Mouse (Mus musculus): ENCODE data around the gene Aadac. TPM values are rescaled to one million over a fixed set of nuclear protein-coding genes. Genes with fewer than 3 reads are reported as not detected.

The Aadac gene
- polyA plus RNA-seq, 1 experiment from 2014 or later: not detected

DNA sequence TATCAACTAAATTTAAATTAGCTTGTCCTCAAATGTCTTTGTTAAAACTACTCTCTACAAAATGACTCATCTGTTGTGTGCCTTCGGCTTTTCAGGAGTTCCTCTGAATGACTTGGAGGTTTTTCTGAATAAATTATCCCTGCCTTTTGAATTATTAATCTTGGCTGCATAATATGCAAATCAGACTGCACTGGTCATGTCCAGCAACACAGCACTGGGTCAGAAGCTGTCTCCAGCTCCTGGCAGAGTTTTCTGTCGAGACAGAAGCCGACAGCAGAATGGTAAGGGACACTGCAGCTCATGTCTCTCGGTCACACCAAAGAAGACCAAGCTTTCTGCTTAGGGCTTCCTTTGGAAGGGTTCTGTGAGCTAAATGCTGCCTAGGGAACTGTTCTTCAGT lies 56.1 kb downstream of the Aadac start, which contains the start of gene Sucnr1:
Gene Sucnr1, plus strand, starts transcription at position 222 of the 400 bp plus-strand sequence.
- Histone ChIP-seq H3K4me2 (no peak within 1 kb of the TSS), H3K9ac (no peak within 1 kb of the TSS), H3K9me3 (no peaks in the 10 kb centered on the region), H3K27me3 (no peaks in the 10 kb centered on the region), H3K36me3 (no peaks in the 10 kb centered on the region), H3K27ac (replicated peaks) (0 out of 2 replicates have a peak within 1 kb of the TSS, but pooled peaks have one; percentile 34), H3K4me3 (no peak within 1 kb of the TSS), H3K4me1 (replicated peaks) (0 out of 2 replicates have a peak, but pooled peaks cover 2% of the 10 kb centered on the region)
- 29% methylated on average over 4 of the region's 4 CpGs for WGBS
- ATAC-seq (ENCODE audit: low FRiP score, low read depth): peak; percentile 54; the same call in 1 of the 2 replicates

DNA sequence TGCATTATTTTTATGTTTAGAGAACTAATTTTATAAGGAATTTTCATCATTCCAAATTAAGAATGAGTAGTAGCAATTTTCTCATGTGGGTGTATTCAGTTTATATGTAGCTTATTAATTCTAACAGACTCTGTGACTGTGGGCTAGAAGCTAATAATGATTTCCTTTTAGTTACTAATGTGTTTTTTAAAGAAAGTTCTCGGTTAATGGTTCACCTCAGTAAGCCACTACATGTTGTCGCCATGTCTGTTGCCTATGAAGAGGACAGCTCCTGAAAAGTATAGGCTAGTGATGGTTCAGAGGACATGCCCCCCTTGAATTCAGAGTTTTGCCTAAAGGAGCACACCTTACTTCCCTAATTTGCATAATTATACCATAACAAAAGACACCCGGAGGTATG lies 57.2 kb downstream of the Aadac start:
- Histone ChIP-seq H3K36me3 (no peaks in the 10 kb centered on the region), H3K4me2 (no peak overlapping the region), H3K9ac (no peak overlapping the region), H3K27me3 (no peaks in the 10 kb centered on the region), H3K4me3 (no peak overlapping the region), H3K9me3 (no peaks in the 10 kb centered on the region), H3K4me1 (replicated peaks) (0 out of 2 replicates have a peak, but pooled peaks cover 2% of the 10 kb centered on the region), H3K27ac (replicated peaks) (no peak overlapping the region)
- 91% methylated on average over 3 of the region's 3 CpGs for WGBS
- ATAC-seq (ENCODE audit: low FRiP score, low read depth): no peak

DNA sequence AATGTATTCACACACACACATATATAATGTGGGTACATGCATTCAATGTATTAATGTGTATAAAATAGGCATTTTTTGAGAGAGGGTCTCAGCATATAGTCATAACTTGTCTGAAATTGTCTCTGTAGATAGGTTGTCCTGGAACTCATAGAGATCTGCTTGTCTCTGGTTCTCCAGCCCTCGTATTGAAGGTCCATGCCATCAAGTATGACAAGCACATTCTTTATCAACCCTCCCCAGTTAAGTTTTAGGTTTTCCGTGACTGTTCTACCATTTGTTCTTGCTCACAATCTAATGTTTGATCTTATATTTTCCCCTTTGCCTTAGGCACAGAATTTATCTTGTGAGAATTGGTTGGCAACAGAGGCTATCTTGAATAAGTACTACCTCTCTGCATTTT lies 60.2 kb downstream of the Aadac start:
- Histone ChIP-seq H3K4me3 (no peak overlapping the region), H3K27me3 (no peaks in the 10 kb centered on the region), H3K4me1 (replicated peaks) (0 out of 2 replicates have a peak, but pooled peaks cover 2% of the 10 kb centered on the region), H3K36me3 (no peaks in the 10 kb centered on the region), H3K9ac (no peak overlapping the region), H3K4me2 (no peak overlapping the region), H3K9me3 (no peaks in the 10 kb centered on the region), H3K27ac (replicated peaks) (no peak overlapping the region)
- 82% methylated on average over 2 of the region's 2 CpGs for WGBS
- no peak for ATAC-seq (ENCODE audit: low FRiP score, low read depth)

Other genes starting within 250 kb of the Aadac start
- gene Gm8298, start 164.7 kb upstream of the Aadac start, polyA plus RNA-seq (2015; fragmentation: Nextera tagmentation; extraction: Ambion mirVana): not detected in 2 replicates
- gene C130079G13Rik, start 100.5 kb upstream of the Aadac start, polyA plus RNA-seq (2015; fragmentation: Nextera tagmentation; extraction: Ambion mirVana): not detected in 2 replicates
- gene Aadacl2, start 19.0 kb upstream of the Aadac start, polyA plus RNA-seq (2015; fragmentation: Nextera tagmentation; extraction: Ambion mirVana): not detected in 2 replicates
- not detected in 2 replicates for gene Sucnr1, start 56.2 kb downstream of the Aadac start, polyA plus RNA-seq (2015; fragmentation: Nextera tagmentation; extraction: Ambion mirVana)